Mouse (Mus musculus): ENCODE data around the gene Synpr. TPM values are rescaled to one million over a fixed set of nuclear protein-coding genes. Genes with fewer than 3 reads are reported as not detected.

Synpr gene
- polyA plus RNA-seq, 1 experiment from 2014 or later, result 11.6 TPM

DNA sequence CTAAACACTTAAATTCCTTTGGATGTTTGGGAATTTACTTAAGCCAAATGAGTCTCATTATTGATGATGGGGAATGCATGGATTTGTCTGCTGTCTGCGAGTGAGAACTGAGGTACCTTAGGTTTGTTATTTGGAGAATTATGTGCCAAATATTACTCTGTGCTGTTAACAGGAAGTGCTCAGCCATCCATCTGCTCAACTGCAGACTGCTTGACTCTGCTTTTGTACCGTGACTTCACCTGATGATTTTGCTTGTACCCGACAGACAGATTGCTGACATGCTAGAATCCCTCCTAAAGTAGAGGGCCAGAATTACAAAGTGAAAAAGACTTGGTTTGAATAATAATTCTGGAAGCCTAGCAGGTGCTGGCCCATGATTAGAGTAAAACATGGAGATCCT, 9.6 kb downstream of the Synpr start:
- no peak for ATAC-seq (ENCODE audit: low FRiP score)
- Histone ChIP-seq H3K4me3 (replicated peaks) (no peak overlapping the region), H3K36me3 (replicated peaks) (no peaks in the 10 kb centered on the region), H3K27ac (no peak overlapping the region), H3K4me1 (no peaks in the 10 kb centered on the region), H3K9ac (no peak overlapping the region), H3K9me3 (no peaks in the 10 kb centered on the region), H3K4me2 (no peak overlapping the region), H3K27me3 (no peaks in the 10 kb centered on the region)
- WGBS, result 79% methylated on average over 3 of the region's 3 CpGs

GRCm38 (mm10) chr14:13314323-13314722, 29.7 kb downstream of the Synpr start:
- no peak overlapping the region for H3K9ac ChIP-seq
- no peak overlapping the region for H3K4me3 ChIP-seq (replicated peaks)
- WGBS, result 83% methylated on average over 1 of the region's 1 CpGs
- H3K27me3 ChIP-seq, result no peaks in the 10 kb centered on the region
- H3K9me3 ChIP-seq, result no peaks in the 10 kb centered on the region
- no peaks in the 10 kb centered on the region for H3K4me1 ChIP-seq
- ATAC-seq (ENCODE audit: low FRiP score), result no peak
- H3K36me3 ChIP-seq (replicated peaks), result no peaks in the 10 kb centered on the region
- no peak overlapping the region for H3K27ac ChIP-seq
- no peak overlapping the region for H3K4me2 ChIP-seq

DNA sequence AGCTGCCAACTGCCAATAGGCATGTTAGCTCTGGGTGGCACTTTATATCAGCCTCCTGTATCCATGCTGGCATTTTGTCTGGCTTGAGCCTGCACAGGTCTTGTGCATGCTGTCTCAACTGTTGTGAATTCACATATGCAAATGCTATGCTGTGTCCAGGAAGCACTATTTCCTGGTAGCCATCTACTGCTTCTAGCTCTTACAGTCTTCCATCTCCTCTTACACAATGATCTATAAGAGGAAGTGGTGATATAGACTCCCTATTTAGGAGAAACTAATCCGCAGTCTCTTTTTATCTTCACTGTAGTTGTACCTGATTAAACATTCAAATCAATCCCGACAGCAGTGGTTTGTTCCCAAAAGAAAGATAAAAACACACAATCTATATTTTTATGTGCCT, 43.9 kb downstream of the Synpr start:
- H3K27me3 ChIP-seq, result no peaks in the 10 kb centered on the region
- no peak overlapping the region for H3K4me2 ChIP-seq
- no peak overlapping the region for H3K27ac ChIP-seq
- H3K9me3 ChIP-seq, result no peaks in the 10 kb centered on the region
- no peak for ATAC-seq (ENCODE audit: low FRiP score)
- no peaks in the 10 kb centered on the region for H3K4me1 ChIP-seq
- WGBS, result 85% methylated on average over 2 of the region's 2 CpGs
- H3K9ac ChIP-seq, result no peak overlapping the region
- H3K4me3 ChIP-seq (replicated peaks), result no peak overlapping the region
- no peaks in the 10 kb centered on the region for H3K36me3 ChIP-seq (replicated peaks)

DNA sequence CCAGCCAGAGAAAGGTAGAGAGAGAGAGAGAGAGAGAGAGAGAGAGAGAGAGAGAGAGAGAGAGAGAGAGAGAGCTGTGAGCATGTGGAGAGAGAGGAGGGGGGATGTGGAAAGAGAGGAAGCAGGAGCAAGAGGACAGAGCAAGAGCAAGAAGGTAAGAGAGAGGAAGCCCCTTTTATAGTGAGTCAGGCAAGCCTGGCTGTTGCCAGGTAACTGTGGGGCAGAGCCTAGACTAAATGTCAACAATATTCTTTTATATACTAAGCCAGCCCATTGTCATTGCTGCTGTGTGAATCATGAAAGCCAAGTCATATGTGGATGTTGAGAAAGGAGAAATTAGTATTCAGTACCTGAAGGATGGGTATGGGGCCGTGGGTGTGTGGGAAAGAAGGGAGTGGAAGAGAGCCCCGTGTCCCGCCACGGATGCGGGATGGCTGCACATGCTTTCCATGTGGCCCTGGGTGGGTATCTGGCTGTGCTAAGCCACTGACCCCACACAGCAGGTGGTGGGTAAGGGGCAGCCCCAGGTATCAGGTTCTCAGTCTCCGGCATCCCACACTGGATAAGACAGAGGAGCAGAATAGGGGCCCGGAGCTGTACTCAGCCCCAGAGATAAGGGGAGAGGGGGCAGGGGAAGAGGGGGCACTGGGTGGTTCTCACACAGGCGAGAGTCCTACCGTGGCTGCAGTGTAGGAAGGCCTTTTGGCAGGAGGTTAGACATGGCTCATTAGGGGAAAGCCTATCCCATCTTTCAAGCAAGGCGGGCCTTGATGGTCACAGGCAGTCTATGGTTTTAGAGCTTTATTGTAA, 48.1 kb downstream of the Synpr start:
- H3K9ac ChIP-seq, result no peak overlapping the region
- no peak overlapping the region for H3K27ac ChIP-seq
- H3K27me3 ChIP-seq, result no peaks in the 10 kb centered on the region
- H3K4me1 ChIP-seq, result no peaks in the 10 kb centered on the region
- 0 out of 2 replicates have a peak, but pooled peaks have one; percentile 47 for ATAC-seq (ENCODE audit: low FRiP score)
- no peaks in the 10 kb centered on the region for H3K36me3 ChIP-seq (replicated peaks)
- H3K4me3 ChIP-seq (replicated peaks), result no peak overlapping the region
- H3K9me3 ChIP-seq, result no peaks in the 10 kb centered on the region
- no peak overlapping the region for H3K4me2 ChIP-seq
- 69% methylated on average over 10 of the region's 10 CpGs for WGBS

GRCm38 (mm10) chr14:13333372-13333771, 48.8 kb downstream of the Synpr start:
- no peak overlapping the region for H3K9ac ChIP-seq
- WGBS, result 71% methylated on average over 5 of the region's 5 CpGs
- H3K36me3 ChIP-seq (replicated peaks), result no peaks in the 10 kb centered on the region
- no peaks in the 10 kb centered on the region for H3K27me3 ChIP-seq
- 0 out of 2 replicates have a peak, but pooled peaks have one; percentile 15 for ATAC-seq (ENCODE audit: low FRiP score)
- H3K9me3 ChIP-seq, result no peaks in the 10 kb centered on the region
- H3K4me2 ChIP-seq, result no peak overlapping the region
- H3K4me3 ChIP-seq (replicated peaks), result no peak overlapping the region
- H3K27ac ChIP-seq, result no peak overlapping the region
- H3K4me1 ChIP-seq, result no peaks in the 10 kb centered on the region

DNA sequence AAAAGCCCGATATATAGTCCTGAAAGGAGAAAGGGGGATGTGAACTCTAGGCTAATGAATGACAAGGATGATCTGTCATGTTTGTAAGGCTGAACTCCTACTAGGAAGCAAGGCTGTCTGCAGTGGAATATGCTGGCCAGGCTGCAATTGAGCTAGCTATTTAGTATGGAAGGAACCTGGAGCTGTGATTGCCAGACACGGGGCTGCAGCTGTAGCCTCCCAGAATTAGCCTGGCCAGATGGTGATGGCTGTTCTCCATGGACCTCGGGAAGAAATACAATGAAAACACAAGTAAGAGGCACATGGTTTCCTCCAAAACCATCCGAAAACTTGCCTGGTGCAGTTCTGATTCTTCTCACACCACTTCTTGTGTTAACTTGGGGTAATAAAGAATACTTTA, 51.6 kb downstream of the Synpr start:
- no peaks in the 10 kb centered on the region for H3K9me3 ChIP-seq
- WGBS, result 77% methylated on average over 4 of the region's 4 CpGs
- H3K4me3 ChIP-seq (replicated peaks), result no peak overlapping the region
- H3K36me3 ChIP-seq (replicated peaks), result no peaks in the 10 kb centered on the region
- H3K9ac ChIP-seq, result no peak overlapping the region
- no peaks in the 10 kb centered on the region for H3K4me1 ChIP-seq
- no peak for ATAC-seq (ENCODE audit: low FRiP score)
- no peak overlapping the region for H3K27ac ChIP-seq
- no peaks in the 10 kb centered on the region for H3K27me3 ChIP-seq
- no peak overlapping the region for H3K4me2 ChIP-seq

GRCm38 (mm10) chr14:13340688-13341087, 56.1 kb downstream of the Synpr start:
- WGBS, result 78% methylated on average over 4 of the region's 4 CpGs
- no peak overlapping the region for H3K4me2 ChIP-seq
- H3K4me1 ChIP-seq, result no peaks in the 10 kb centered on the region
- no peak overlapping the region for H3K4me3 ChIP-seq (replicated peaks)
- H3K9ac ChIP-seq, result no peak overlapping the region
- no peak for ATAC-seq (ENCODE audit: low FRiP score)
- H3K36me3 ChIP-seq (replicated peaks), result no peaks in the 10 kb centered on the region
- H3K27ac ChIP-seq, result no peak overlapping the region
- no peaks in the 10 kb centered on the region for H3K27me3 ChIP-seq
- H3K9me3 ChIP-seq, result no peaks in the 10 kb centered on the region

GRCm38 (mm10) chr14:13344240-13344639, 59.7 kb downstream of the Synpr start:
- H3K9ac ChIP-seq, result no peak overlapping the region
- 80% methylated on average over 2 of the region's 2 CpGs for WGBS
- no peaks in the 10 kb centered on the region for H3K36me3 ChIP-seq (replicated peaks)

DNA sequence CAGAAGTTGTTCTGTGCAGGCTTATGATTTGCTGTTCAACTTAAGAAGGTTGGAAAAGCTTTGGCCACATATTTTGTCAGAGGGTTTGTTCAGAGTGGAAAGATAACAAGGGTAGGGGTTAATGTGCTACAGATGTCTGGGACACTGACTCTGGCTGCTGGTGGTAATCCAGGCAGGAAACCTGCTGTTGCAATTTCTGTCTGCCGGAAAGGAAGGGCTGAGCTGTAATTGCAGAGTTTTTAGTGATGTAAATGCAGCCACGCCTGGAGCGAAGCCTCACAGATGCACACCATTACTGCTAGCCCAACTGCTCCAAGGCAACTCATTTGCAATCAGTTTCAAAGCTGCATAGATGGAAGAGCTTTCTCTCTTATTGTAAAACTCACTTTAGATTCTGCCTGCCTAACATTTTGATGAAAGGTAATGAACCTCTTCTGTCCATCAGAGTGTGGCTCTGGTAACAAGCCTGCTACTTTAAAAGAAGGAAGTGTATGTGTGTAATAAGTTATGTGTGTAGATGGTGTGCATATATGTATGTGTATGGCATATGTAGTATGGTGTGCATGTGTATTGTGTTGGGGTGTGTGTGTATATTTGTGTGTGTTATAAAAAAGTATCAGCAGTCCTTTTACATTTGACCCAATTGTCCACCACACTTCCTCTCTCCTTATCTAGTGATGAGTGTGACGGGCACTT, 64.7 kb downstream of the Synpr start:
- H3K9me3 ChIP-seq, result no peaks in the 10 kb centered on the region
- no peak overlapping the region for H3K9ac ChIP-seq
- no peak overlapping the region for H3K4me2 ChIP-seq
- no peaks in the 10 kb centered on the region for H3K27me3 ChIP-seq
- no peak for ATAC-seq (ENCODE audit: low FRiP score)
- no peak overlapping the region for H3K4me3 ChIP-seq (replicated peaks)
- WGBS, result 60% methylated on average over 4 of the region's 4 CpGs
- H3K36me3 ChIP-seq (replicated peaks), result no peaks in the 10 kb centered on the region
- H3K4me1 ChIP-seq, result no peaks in the 10 kb centered on the region
- H3K27ac ChIP-seq, result no peak overlapping the region

More at GRCm38 (mm10) chr14:13344240-13344639, 59.7 kb downstream of the Synpr start:
- no peaks in the 10 kb centered on the region for H3K9me3 ChIP-seq
- no peak overlapping the region for H3K4me3 ChIP-seq (replicated peaks)
- no peak overlapping the region for H3K4me2 ChIP-seq
- H3K27me3 ChIP-seq, result no peaks in the 10 kb centered on the region
- no peak overlapping the region for H3K27ac ChIP-seq
- ATAC-seq (ENCODE audit: low FRiP score), result no peak
- H3K4me1 ChIP-seq, result no peaks in the 10 kb centered on the region

DNA sequence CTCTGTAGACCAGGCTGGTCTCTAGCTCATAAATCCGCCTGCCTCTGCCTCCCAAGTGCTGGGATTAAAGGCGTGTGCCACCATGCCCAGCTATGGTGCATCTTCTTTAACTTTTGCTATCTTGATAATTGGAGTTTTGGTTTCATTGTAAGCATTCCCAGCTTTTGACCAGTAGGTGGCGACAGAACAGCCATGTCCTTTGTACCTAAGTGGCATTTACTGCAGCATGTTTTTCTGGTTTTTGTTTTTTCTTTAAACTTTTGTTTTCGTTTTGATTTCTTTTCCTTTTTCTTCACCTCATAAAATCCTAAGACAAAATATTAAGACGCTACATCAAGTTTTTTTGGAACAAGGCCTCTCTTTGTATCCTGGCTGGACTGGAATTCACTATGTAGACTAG, 69.6 kb downstream of the Synpr start:
- ATAC-seq (ENCODE audit: low FRiP score), result no peak

DNA sequence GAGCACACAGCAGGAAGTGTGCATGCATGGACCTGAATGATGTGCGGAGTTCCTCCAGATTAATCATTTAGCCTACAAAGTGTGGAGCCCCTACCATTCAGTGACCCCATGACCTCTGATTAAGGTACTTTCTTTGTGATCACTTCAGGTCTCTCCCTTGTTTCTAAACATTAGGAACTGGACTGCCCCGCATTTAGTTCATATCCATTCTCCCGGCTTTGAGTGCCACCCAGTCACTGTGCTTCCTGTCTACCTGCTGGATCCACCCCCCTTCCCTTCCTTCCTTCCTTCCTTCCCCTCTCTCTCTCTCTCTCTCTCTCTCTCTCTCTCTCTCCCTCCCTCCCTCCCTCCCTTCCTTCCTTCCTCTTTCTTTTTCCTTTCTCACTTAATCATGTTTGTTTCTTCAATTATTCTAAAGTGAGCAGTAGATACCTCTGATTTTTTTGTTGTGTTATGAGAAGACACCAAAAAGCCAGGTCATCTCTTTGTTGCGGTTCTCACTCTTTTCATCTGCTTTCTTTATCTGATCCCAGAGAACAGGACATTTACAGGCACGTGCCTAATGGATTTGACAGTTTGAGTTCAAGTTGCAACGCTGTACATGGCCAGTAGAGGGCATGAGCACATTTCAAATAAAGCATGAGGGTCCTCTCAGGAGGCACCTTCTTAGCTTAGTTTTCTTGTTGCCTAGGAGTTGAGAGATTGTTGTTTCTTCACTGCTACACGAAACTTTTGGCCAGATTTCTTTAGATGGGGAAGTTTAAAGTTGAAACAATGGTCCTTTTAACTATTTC, 71.2 kb downstream of the Synpr start:
- no peak overlapping the region for H3K9ac ChIP-seq

More for the DNA sequence above, 69.6 kb downstream of the Synpr start:
- Histone ChIP-seq H3K36me3 (replicated peaks) (no peaks in the 10 kb centered on the region), H3K4me2 (no peak overlapping the region), H3K9me3 (no peaks in the 10 kb centered on the region), H3K27ac (no peak overlapping the region), H3K27me3 (no peaks in the 10 kb centered on the region), H3K4me1 (0 out of 2 replicates have a peak, but pooled peaks cover 3% of the 10 kb centered on the region), H3K4me3 (replicated peaks) (no peak overlapping the region), H3K9ac (no peak overlapping the region)
- WGBS, result 26% methylated on average over 5 of the region's 5 CpGs

DNA sequence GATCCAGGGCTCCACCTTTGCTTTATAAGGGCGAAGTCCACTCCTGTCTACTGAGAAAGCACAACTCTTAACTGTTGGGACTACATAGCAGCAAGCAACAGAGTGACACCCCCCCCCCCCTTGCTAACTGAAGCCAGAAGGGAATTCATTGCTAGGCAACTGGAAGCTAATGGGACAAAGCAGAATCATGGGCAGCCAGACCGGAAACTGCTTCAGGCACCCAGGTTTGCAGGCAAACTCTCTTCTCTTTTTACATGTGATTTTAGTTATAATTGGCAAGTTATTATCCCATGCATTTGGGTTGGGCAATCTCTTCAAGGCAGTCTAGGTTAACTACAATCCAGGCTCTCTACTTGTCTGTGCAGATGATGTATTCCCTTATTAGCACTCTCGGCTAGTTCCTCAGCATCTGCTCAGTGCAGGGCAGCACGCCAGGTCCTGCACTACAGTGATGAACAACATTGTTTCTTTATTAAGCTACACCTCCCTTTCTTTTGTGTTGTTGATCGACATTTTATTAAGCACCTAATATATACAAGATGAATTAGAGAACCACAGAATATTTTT, 72.6 kb downstream of the Synpr start:
- Histone ChIP-seq H3K4me1 (0 out of 2 replicates have a peak, but pooled peaks cover 3% of the 10 kb centered on the region), H3K4me3 (replicated peaks) (no peak overlapping the region), H3K27me3 (no peaks in the 10 kb centered on the region), H3K36me3 (replicated peaks) (no peaks in the 10 kb centered on the region), H3K9ac (no peak overlapping the region), H3K4me2 (no peak overlapping the region), H3K27ac (no peak overlapping the region), H3K9me3 (no peaks in the 10 kb centered on the region)
- peak; percentile 62; the same call in 1 of the 2 replicates for ATAC-seq (ENCODE audit: low FRiP score)
- WGBS, result 60% methylated on average over 5 of the region's 5 CpGs

More for the DNA sequence above, 71.2 kb downstream of the Synpr start:
- Histone ChIP-seq H3K4me2 (no peak overlapping the region), H3K36me3 (replicated peaks) (no peaks in the 10 kb centered on the region), H3K27ac (no peak overlapping the region), H3K9me3 (no peaks in the 10 kb centered on the region), H3K4me1 (0 out of 2 replicates have a peak, but pooled peaks cover 3% of the 10 kb centered on the region), H3K4me3 (replicated peaks) (no peak overlapping the region), H3K27me3 (no peaks in the 10 kb centered on the region)
- peak; percentile 67 for ATAC-seq (ENCODE audit: low FRiP score)
- 8% methylated on average over 7 of the region's 7 CpGs for WGBS

Data from forebrain, embryonic 12.5 days (tissue).